Mouse (Mus musculus): Measurements from ENCODE around the gene Kel. TPM values are rescaled to one million over a fixed set of nuclear protein-coding genes. Genes with fewer than 3 reads are reported as not detected.

Gene Kel
- not detected for polyA plus RNA-seq (2012; fragmentation: generic; extraction: Trizol)

DNA sequence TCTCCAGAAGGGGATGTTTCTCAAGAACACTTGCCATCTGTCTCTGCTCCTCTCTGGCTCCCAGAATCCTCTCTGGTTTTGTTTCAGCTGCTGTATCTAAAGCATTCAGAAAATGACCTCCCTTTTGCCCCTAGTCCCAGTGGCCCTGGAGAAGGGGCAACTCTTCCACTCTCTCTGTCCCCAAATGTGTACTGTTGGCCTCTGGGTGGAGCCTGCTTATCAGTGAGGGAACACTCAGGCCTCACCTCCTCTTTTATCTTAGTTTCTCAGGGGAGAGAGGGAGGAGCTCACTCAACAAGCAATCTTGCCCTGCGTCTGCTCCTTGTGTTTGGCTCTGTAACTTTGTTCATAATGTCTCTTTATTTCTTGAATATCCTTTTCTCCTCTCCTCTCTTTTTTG, at the start of gene Kel:
TSS of gene Kel (minus strand) at position 217 of the 400 bp plus-strand sequence.
- TF ChIP-seq E2F4 (IDR thresholded peaks at IDR 0.05; ENCODE audit: insufficient read depth) (no peak), MYOG (IDR thresholded peaks at IDR 0.05; ENCODE audit: control insufficient read depth in 1 of 3, insufficient read depth in 1 of 3, insufficient read length in 2 of 3, low read depth in 2 of 3) (no peak)
- Histone ChIP-seq H3K36me3 (ENCODE audit: control insufficient read depth, insufficient read depth) (no peaks in the 10 kb centered on the region), H3K4me3 (no peak within 1 kb of the TSS), H3K4me2 (ENCODE audit: low read depth) (no peak within 1 kb of the TSS), H3K79me2 (ENCODE audit: control insufficient read depth, insufficient read depth) (no peaks in the 10 kb centered on the region), H3K27me3 (ENCODE audit: control insufficient read depth, insufficient read depth, insufficient read length) (no peaks in the 10 kb centered on the region), H3ac (ENCODE audit: control insufficient read depth, insufficient read length) (no peak within 1 kb of the TSS)

DNA sequence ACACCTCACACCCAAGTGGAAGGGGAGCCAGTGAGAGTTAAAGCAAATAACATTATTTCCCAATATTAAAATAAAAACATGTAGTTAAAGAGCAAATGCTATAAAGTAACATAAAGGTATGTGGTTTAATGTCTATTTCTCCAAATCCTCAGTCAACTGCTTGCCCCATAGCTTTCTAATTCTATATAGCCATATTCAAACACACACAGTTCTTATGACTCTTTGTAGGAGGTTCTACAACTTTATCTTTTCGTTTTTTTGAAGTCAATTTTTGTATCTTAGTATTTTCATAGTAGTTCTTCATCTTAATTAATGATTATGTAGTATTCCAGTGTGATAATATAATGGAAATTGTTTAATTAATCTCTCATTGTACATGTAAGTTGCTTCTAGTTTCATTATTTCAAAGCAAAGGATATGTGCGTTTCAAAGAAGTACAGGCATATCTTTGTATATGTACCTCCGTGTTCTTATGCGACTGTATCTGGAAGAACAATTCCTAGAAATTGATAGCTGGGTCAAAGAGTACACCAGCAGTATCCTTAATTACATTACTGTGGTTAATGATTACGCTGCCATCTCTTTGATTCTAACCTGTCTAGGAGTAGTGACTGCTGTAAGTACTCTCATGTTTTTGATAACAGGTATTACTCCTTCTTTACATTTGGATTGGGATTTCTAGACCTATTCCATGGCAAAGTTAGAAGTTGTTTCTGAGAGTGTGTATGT, 40.7 kb upstream of the Kel start:
- TF ChIP-seq TCF12 (IDR thresholded peaks at IDR 0.05; ENCODE audit: insufficient read depth, poor library complexity, severe bottlenecking) (no peak), MYOG (IDR thresholded peaks at IDR 0.05; ENCODE audit: control insufficient read depth in 1 of 3, insufficient read depth in 1 of 3, insufficient read length in 2 of 3, low read depth in 2 of 3) (no peak), USF1 (IDR thresholded peaks at IDR 0.05; ENCODE audit: low read depth) (no peak), SRF (IDR thresholded peaks at IDR 0.05; ENCODE audit: control insufficient read depth, insufficient read length, low read depth) (no peak), MYOD1 (IDR thresholded peaks at IDR 0.05; ENCODE audit: control insufficient read depth in 1 of 3, insufficient read length in 2 of 3, low read depth in 2 of 3) (no peak), POLR2A (IDR thresholded peaks at IDR 0.05; ENCODE audit: insufficient read length, low read depth) (no peak), MAX (IDR thresholded peaks at IDR 0.05; ENCODE audit: low read depth) (no peak), POLR2AphosphoS2 (IDR thresholded peaks at IDR 0.05; ENCODE audit: insufficient read length, low read depth) (no peak)
- H3K4me2 ChIP-seq (ENCODE audit: low read depth): no peak overlapping the region
- no peaks in the 10 kb centered on the region for H3K27me3 ChIP-seq (ENCODE audit: control insufficient read depth, insufficient read depth, insufficient read length)
- no peaks in the 10 kb centered on the region for H3K79me2 ChIP-seq (ENCODE audit: control insufficient read depth, insufficient read depth)
- no peak overlapping the region for H3ac ChIP-seq (ENCODE audit: control insufficient read depth, insufficient read length)
- H3K4me3 ChIP-seq: no peak overlapping the region
- no peaks in the 10 kb centered on the region for H3K36me3 ChIP-seq (ENCODE audit: control insufficient read depth, insufficient read depth)

DNA sequence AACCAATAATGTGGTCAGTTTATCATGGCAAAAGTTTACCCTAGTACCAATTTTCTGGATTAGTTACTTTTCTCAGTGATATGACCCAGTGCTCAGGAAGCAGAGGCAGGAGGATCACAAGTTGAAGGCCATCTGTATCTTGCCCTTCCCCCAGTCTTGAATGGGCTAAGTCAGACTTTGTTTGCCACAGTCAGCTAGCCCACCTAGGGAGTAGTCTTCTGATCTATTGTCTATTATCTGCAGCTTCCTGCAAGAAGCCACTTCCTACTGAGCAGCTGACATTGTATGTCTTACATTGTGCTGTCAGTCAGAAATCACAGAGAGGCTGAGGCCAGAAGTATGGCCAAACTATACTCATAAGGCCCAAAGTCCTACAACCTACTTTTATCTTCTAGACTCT, 37.0 kb upstream of the Kel start:
- Histone ChIP-seq H3K27me3 (ENCODE audit: control insufficient read depth, insufficient read depth, insufficient read length) (no peaks in the 10 kb centered on the region), H3ac (ENCODE audit: control insufficient read depth, insufficient read length) (no peak overlapping the region), H3K79me2 (ENCODE audit: control insufficient read depth, insufficient read depth) (no peaks in the 10 kb centered on the region), H3K4me2 (ENCODE audit: low read depth) (no peak overlapping the region), H3K36me3 (ENCODE audit: control insufficient read depth, insufficient read depth) (no peaks in the 10 kb centered on the region), H3K4me3 (no peak overlapping the region)
- TF ChIP-seq MAX (IDR thresholded peaks at IDR 0.05; ENCODE audit: low read depth) (no peak), TCF12 (IDR thresholded peaks at IDR 0.05; ENCODE audit: insufficient read depth, poor library complexity, severe bottlenecking) (no peak), USF1 (IDR thresholded peaks at IDR 0.05; ENCODE audit: low read depth) (no peak), CEBPB (IDR thresholded peaks at IDR 0.05; ENCODE audit: insufficient read depth, poor library complexity, severe bottlenecking) (no peak), POLR2AphosphoS2 (IDR thresholded peaks at IDR 0.05; ENCODE audit: insufficient read length, low read depth) (no peak), POLR2A (IDR thresholded peaks at IDR 0.05; ENCODE audit: insufficient read length, low read depth) (no peak), E2F4 (IDR thresholded peaks at IDR 0.05; ENCODE audit: insufficient read depth) (no peak), TCF3 (IDR thresholded peaks at IDR 0.05; ENCODE audit: insufficient read length, low read depth) (no peak), MYOG (IDR thresholded peaks at IDR 0.05; ENCODE audit: control insufficient read depth in 1 of 3, insufficient read depth in 1 of 3, insufficient read length in 2 of 3, low read depth in 2 of 3) (no peak), REST (IDR thresholded peaks at IDR 0.05; ENCODE audit: insufficient read depth, insufficient read length) (no peak), SRF (IDR thresholded peaks at IDR 0.05; ENCODE audit: control insufficient read depth, insufficient read length, low read depth) (no peak), MYOD1 (IDR thresholded peaks at IDR 0.05; ENCODE audit: control insufficient read depth in 1 of 3, insufficient read length in 2 of 3, low read depth in 2 of 3) (no peak)

DNA sequence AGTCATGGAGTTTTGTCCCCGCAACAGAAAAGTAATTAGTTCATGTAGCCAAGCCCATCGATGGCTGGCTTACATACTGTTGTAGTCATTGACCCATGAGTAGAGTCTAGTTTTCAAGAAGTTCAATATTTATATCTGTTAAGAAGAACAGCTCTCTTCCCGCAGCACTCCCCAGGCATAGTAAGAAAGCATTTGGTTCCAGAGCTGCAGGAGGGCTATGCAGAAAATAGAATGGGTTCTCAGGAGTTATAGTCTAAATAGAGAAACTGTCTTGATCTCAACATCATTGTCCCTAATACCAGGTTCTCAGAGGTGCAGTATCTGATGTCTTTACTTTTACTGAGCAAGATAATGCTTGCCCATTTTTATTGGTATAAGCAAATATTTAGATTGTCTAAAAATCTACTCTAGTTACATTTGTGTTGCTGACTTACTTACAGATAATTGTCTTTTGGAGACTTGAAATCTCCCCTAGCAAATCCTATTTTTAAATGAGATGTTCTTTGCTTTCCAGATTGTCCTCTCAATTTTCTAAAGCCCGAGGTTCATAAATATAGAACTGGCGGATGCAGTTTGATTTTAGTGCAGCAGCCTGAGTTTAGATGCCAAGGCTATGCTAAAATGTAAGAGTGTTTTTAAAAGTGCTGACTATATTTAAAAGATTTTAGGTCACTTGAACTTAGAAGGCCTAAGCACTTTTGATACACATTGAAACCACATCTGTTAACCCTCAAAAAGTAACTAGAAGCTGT, 30.8 kb upstream of the Kel start:
- TF ChIP-seq POLR2AphosphoS2 (IDR thresholded peaks at IDR 0.05; ENCODE audit: insufficient read length, low read depth) (no peak), MYOG (IDR thresholded peaks at IDR 0.05; ENCODE audit: control insufficient read depth in 1 of 3, insufficient read depth in 1 of 3, insufficient read length in 2 of 3, low read depth in 2 of 3) (no peak), CEBPB (IDR thresholded peaks at IDR 0.05; ENCODE audit: insufficient read depth, poor library complexity, severe bottlenecking) (no peak), E2F4 (IDR thresholded peaks at IDR 0.05; ENCODE audit: insufficient read depth) (no peak), USF1 (IDR thresholded peaks at IDR 0.05; ENCODE audit: low read depth) (no peak), REST (IDR thresholded peaks at IDR 0.05; ENCODE audit: insufficient read depth, insufficient read length) (no peak), MAX (IDR thresholded peaks at IDR 0.05; ENCODE audit: low read depth) (no peak), TCF3 (IDR thresholded peaks at IDR 0.05; ENCODE audit: insufficient read length, low read depth) (no peak), SRF (IDR thresholded peaks at IDR 0.05; ENCODE audit: control insufficient read depth, insufficient read length, low read depth) (no peak), MYOD1 (IDR thresholded peaks at IDR 0.05; ENCODE audit: control insufficient read depth in 1 of 3, insufficient read length in 2 of 3, low read depth in 2 of 3) (no peak), TCF12 (IDR thresholded peaks at IDR 0.05; ENCODE audit: insufficient read depth, poor library complexity, severe bottlenecking) (no peak), POLR2A (IDR thresholded peaks at IDR 0.05; ENCODE audit: insufficient read length, low read depth) (no peak)
- Histone ChIP-seq H3K27me3 (ENCODE audit: control insufficient read depth, insufficient read depth, insufficient read length) (no peaks in the 10 kb centered on the region), H3K4me2 (ENCODE audit: low read depth) (no peak overlapping the region), H3K4me3 (no peak overlapping the region), H3ac (ENCODE audit: control insufficient read depth, insufficient read length) (no peak overlapping the region), H3K79me2 (ENCODE audit: control insufficient read depth, insufficient read depth) (no peaks in the 10 kb centered on the region), H3K36me3 (ENCODE audit: control insufficient read depth, insufficient read depth) (no peaks in the 10 kb centered on the region)

Measured in myocyte (in vitro differentiated cells).